Mouse (Mus musculus) common myeloid progenitor, adult 5-6 weeks (primary cell): ENCODE measurements around the gene Eif3i. TPM values are rescaled to one million over a fixed set of nuclear protein-coding genes. Genes with fewer than 3 reads are reported as not detected.
"Not testable (repeated sequence)": the region's sequence is repeated elsewhere in the genome, so short reads cannot be mapped to it uniquely, and the experiment has no call there.

Source experiments
- ATAC-seq: replicated peaks from 2 replicates; pipeline ENCODE4 v1.8.0; 2016; ENCODE audit warnings: low read depth, mild to moderate bottlenecking, moderate TSS enrichment, inconsistent platforms; ENCODE audit not compliant: poor library complexity, severe bottlenecking
- total RNA-seq: library from RNA; stranded (forward); fragments of 200-1000, 187-1606 nt; gene quantifications from 2 replicates; pipeline ENCODE4 v1.2.3, GENCODE M21; 2017

The Eif3i gene
- total RNA-seq, 1 experiment from 2014 or later, result 256 TPM

GRCm38 (mm10) chr4:129577688-129578087 is 22.8 kb downstream of the Eif3i start:
- ATAC-seq, result no peak

- peak; percentile 60 for ATAC-seq
These were observed 23.5 kb downstream of the Eif3i start for GRCm38 (mm10) chr4:129576863-129577491.

- peak; percentile 85 for ATAC-seq
These were observed 25.1 kb downstream of the Eif3i start for GRCm38 (mm10) chr4:129575171-129575844.

GRCm38 (mm10) chr4:129573430-129573829 is 27.0 kb downstream of the Eif3i start, which contains the start of gene Lck:
TSS of gene Lck (minus strand) at chr4:129573641.
- 0 out of 2 replicates have a peak, but pooled peaks have one; percentile 23 for ATAC-seq

- ATAC-seq, result no peak
These were observed 27.4 kb downstream of the Eif3i start for GRCm38 (mm10) chr4:129573093-129573370.

- ATAC-seq, result no peak
These were observed 28.0 kb downstream of the Eif3i start for GRCm38 (mm10) chr4:129572236-129573092.

- ATAC-seq, result no peak
These were observed 28.8 kb downstream of the Eif3i start for GRCm38 (mm10) chr4:129571551-129572084.

- ATAC-seq, result no peak
These were observed 30.4 kb downstream of the Eif3i start for GRCm38 (mm10) chr4:129570028-129570427.

- ATAC-seq, result no peak
These were observed 32.1 kb downstream of the Eif3i start for GRCm38 (mm10) chr4:129568366-129568765.

- ATAC-seq, result no peak
These were observed 35.3 kb downstream of the Eif3i start for GRCm38 (mm10) chr4:129565139-129565538.

GRCm38 (mm10) chr4:129563718-129564117 is 36.7 kb downstream of the Eif3i start:
- ATAC-seq, result no peak

GRCm38 (mm10) chr4:129561184-129561583 is 39.3 kb downstream of the Eif3i start:
- no peak for ATAC-seq

GRCm38 (mm10) chr4:129558321-129558955 is 42.0 kb downstream of the Eif3i start:
- ATAC-seq, result no peak

GRCm38 (mm10) chr4:129557256-129557808 is 43.1 kb downstream of the Eif3i start:
- no peak for ATAC-seq

- ATAC-seq, result peak; percentile 87
These were observed 43.8 kb downstream of the Eif3i start for GRCm38 (mm10) chr4:129556532-129557223.

- ATAC-seq, result 0 out of 2 replicates have a peak, but pooled peaks have one; percentile 14
These were observed 44.5 kb downstream of the Eif3i start for GRCm38 (mm10) chr4:129555862-129556531.

GRCm38 (mm10) chr4:129555421-129555861 is 45.0 kb downstream of the Eif3i start:
- ATAC-seq, result peak; percentile 64

GRCm38 (mm10) chr4:129554512-129554911 is 45.9 kb downstream of the Eif3i start:
- ATAC-seq, result not testable (repeated sequence)

GRCm38 (mm10) chr4:129550295-129550694 is 50.2 kb downstream of the Eif3i start:
- ATAC-seq, result no peak
